Mouse (Mus musculus) cortical plate, adult 2 months (tissue): ENCODE results near the gene Gm7075. TPM values are rescaled to one million over a fixed set of nuclear protein-coding genes. Genes with fewer than 3 reads are reported as not detected.

Experiments
- H3K27ac ChIP-seq: fragments of 200-500 bp; 2 replicates; pipeline ENCODE4 v1.5.1; 2012; ENCODE audit warnings: low read length, control low read depth, inconsistent platforms; ENCODE audit not compliant: insufficient read depth
- H3K4me1 ChIP-seq: fragments of 200-500 bp; 2 replicates; pipeline ENCODE4 v1.6.1; 2011; ENCODE audit warnings: low read length; ENCODE audit not compliant: control insufficient read depth, insufficient read depth
- H3K4me3 ChIP-seq: fragments of 200-500 bp; 2 replicates; pipeline ENCODE4 v1.5.1; 2011; ENCODE audit warnings: mild to moderate bottlenecking, low read length, control low read depth; ENCODE audit not compliant: insufficient read depth
- CTCF ChIP-seq: fragments of 200-500 bp; IDR thresholded peaks from 2 replicates; pipeline ENCODE4 v1.5.1; 2011; ENCODE audit warnings: mild to moderate bottlenecking, control low read depth, low read length; ENCODE audit not compliant: insufficient read depth; ENCODE audit errors: extremely low read depth
- POLR2A ChIP-seq: fragments of 200-500 bp; IDR thresholded peaks from 2 replicates; pipeline ENCODE4 v1.6.1; 2011; ENCODE audit warnings: mild to moderate bottlenecking, low read length, control low read depth; ENCODE audit not compliant: insufficient read depth; ENCODE audit errors: extremely low read depth
- polyA plus RNA-seq: library from polyadenylated mRNA; depleted of rRNA; stranded (reverse); fragments of >200 nt; gene quantifications from 2 replicates; pipeline ENCODE4 v1.2.3, GENCODE M21; 2012

Gm7075 gene
- polyA plus RNA-seq, 1 experiment = not detected

DNA sequence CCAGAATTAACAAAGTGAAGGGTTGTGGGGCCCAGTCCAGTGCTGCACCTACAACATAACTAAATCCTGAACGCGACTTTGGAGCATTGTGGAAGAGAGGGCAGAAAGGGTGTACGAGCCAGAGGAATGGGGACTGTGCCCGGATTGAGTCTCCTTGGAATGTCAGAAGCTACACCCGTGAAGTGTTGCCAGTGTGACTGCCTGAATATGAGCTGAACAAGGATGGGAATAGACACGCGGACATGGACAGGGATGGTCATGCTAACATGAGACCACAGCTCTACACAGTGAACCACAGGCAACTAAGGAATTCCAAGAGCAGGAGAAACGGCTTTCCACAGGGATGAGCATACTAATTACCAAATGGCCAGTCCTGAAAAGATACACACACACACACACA is 10.5 kb upstream of the Gm7075 start:
- H3K4me3 ChIP-seq = no peak overlapping the region
- TF ChIP-seq CTCF (no peak), POLR2A (no peak)
- no peaks in the 10 kb centered on the region for H3K4me1 ChIP-seq
- no peak overlapping the region for H3K27ac ChIP-seq

- no peak for TF ChIP-seq POLR2A
- TF ChIP-seq CTCF = no peak
- no peaks in the 10 kb centered on the region for H3K4me1 ChIP-seq
- H3K4me3 ChIP-seq = no peak overlapping the region
- no peak overlapping the region for H3K27ac ChIP-seq
Observed at GRCm38 (mm10) chr10:63431221-63431736, 9.7 kb upstream of the Gm7075 start.

DNA sequence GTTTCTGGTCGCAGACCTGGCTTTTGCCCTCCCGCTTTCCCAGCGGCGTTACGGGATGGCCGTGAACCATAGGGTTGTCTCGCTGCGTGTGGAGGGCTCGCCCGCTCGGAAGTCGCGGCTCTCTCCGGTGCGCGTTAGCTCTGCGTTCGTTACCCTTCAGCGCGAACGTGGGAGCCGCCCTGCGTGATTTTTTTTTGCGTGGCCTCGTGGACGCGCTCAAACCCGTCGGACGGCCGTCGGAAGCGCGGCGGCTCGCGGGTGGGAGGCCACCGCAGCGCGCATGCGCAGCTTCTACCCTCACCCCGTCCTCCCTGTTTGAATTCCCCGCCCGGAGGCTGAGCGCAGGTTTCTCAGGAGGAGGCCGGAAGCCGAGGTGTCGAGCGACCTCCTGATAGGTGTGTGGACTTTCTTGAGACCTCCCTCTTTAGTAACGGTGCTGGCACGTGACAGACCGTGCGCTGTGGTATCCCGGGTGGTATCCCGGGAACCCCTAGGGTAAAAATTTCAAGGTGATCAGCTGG is 8.3 kb upstream of the Gm7075 start, which contains the start of gene Ctnna3:
Gene Ctnna3 (plus strand): TSS at position 314 of the 521 bp plus-strand sequence.
- no peaks in the 10 kb centered on the region for H3K4me1 ChIP-seq
- no peak within 1 kb of the TSS for H3K27ac ChIP-seq
- TF ChIP-seq CTCF (no peak), POLR2A (no peak)
- H3K4me3 ChIP-seq = peak within 1 kb of the TSS; percentile 69

DNA sequence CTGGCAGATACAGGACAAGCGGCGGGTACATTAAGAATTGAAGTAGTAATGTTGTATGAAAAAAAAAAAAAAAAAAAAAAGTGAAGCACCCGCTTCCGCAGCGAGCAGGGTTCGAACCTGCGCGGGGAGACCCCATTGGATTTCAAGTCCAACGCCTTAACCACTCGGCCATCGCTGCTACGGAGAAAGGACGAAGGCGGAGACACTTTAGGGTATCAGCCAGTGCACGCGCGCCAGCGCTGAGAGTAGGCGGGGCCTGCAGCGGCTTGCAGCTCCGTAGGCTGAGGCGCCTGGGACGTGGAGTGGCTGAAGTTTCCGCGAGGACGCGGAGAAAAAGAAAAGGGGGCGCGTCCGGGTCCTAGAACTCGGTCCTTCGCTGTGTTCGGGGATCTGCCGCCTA is 7.8 kb upstream of the Gm7075 start:
- Histone ChIP-seq H3K27ac (no peak overlapping the region), H3K4me3 (peak overlapping the region; percentile 69), H3K4me1 (no peaks in the 10 kb centered on the region)
- no peak for TF ChIP-seq CTCF
- TF ChIP-seq POLR2A = no peak

DNA sequence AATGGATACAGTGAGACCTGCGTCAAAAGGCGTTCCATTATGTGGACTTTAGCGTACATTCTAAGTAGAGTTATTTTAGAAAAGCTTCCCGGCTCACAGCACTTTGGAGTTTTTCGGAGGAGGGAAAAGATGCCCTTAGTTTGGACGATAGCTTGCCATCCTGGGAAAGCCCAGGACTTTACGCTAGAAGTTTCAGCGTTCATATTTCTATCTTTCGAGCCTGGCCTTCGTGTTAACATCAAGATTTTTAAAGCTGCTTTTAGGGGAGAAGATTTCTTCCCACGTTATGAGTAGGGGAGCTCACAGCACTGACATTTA is 7.4 kb upstream of the Gm7075 start:
- TF ChIP-seq CTCF (no peak), POLR2A (no peak)
- Histone ChIP-seq H3K4me3 (peak overlapping the region; percentile 69), H3K27ac (no peak overlapping the region), H3K4me1 (no peaks in the 10 kb centered on the region)

GRCm38 (mm10) chr10:63428243-63429022 is 6.8 kb upstream of the Gm7075 start:
- Histone ChIP-seq H3K4me1 (no peaks in the 10 kb centered on the region), H3K4me3 (peak overlapping the region; percentile 69), H3K27ac (no peak overlapping the region)
- 0 out of 2 replicates have a peak, but pooled peaks have one; percentile 3 for TF ChIP-seq CTCF
- no peak for TF ChIP-seq POLR2A

DNA sequence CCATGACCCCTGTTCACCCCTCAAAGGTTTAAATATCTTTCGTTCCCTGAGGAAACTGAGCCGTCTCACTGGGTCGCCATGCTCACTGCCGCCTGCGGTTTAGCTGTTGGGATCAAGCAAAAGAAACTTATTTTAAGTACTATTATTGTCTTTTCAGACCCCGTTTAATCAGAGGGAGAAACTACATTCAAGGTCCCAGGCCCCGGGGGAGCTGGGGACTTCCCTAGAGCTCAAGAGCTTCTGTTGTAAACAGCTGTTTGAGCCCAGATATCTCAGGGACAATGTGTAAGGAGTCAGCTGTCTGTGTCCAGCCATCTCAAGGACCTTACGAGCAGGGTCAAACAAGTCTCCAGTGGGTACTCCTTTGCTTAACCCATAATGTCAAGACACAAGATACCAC is 5.6 kb upstream of the Gm7075 start:
- TF ChIP-seq CTCF = no peak
- TF ChIP-seq POLR2A = no peak

GRCm38 (mm10) chr10:63424475-63424814 is 2.9 kb upstream of the Gm7075 start:
- Histone ChIP-seq H3K4me1 (no peaks in the 10 kb centered on the region), H3K4me3 (no peak overlapping the region), H3K27ac (no peak overlapping the region)
- TF ChIP-seq CTCF (peak; percentile 27), POLR2A (no peak)

More for the DNA sequence above, 5.6 kb upstream of the Gm7075 start:
- no peak overlapping the region for H3K4me3 ChIP-seq
- H3K27ac ChIP-seq = no peak overlapping the region
- no peaks in the 10 kb centered on the region for H3K4me1 ChIP-seq

DNA sequence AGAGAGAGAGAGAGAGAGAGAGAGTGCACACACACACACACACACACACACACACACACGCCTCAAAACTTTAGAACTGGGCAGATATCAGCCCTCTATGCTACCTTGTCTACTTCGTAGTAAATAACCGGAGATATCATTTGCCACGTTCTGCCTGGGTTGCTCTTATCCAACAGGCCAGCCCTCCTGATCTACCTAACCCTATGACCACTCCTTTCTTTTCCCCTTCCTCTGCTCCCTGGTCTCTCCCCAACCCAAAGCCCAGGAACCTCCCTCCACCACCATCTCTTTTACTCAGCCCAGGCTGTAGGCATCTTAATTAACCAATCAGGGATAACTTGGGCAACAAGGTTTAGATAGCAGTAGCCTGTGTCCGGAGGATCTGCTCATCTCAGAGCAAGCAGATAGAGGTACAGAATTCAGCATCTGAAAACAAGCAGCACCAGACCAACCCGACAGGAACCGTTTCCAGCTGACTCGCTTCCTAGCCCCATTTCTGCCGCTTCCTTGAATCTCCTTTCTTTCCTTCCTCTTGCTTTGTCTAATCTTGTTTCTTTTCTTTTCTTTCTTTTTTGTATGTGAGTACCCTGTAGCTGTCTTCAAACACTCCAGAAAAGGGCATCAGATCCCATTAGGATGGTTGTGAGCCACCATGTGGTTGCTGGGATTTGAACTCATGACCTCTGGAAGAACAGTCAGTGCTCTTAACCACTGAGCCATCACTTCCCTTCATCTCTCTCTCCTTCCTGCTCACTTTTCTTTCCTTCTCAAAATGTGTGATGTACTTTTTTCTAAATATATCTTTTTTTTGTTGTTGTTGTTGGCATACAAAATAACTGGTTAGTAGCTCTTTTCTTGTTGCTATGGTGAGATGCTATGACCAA is 2.2 kb upstream of the Gm7075 start:
- TF ChIP-seq CTCF (no peak), POLR2A (no peak)
- Histone ChIP-seq H3K4me1 (no peaks in the 10 kb centered on the region), H3K27ac (no peak overlapping the region), H3K4me3 (no peak overlapping the region)
